Mouse (Mus musculus) small intestine, adult 2 months (tissue): ENCODE data around the gene Pofut1.

ENCODE experiments used
- CTCF ChIP-seq: fragments of 200-500 bp; IDR thresholded peaks from 2 replicates; pipeline ENCODE4 v1.5.1; 2012; ENCODE audit warnings: low read depth, mild to moderate bottlenecking, control low read depth, inconsistent platforms, low read length, moderate library complexity, mixed read lengths; ENCODE audit not compliant: insufficient replicate concordance, insufficient read length; ENCODE audit errors: extremely low read depth
- POLR2A ChIP-seq: fragments of 200-500 bp; IDR thresholded peaks from 2 replicates; pipeline ENCODE4 v1.6.1; 2012; ENCODE audit warnings: low read depth, mild to moderate bottlenecking, control low read depth, inconsistent platforms, low read length, moderate library complexity

- TF ChIP-seq CTCF (no peak), POLR2A (no peak)
These were observed 32.0 kb upstream of the Pofut1 start for GRCm38 (mm10) chr2:153209286-153209685.
